Mouse (Mus musculus) adrenal gland, postnatal 10 days (tissue): ENCODE measurements around the gene Tbl2. TPM values are rescaled to one million over a fixed set of nuclear protein-coding genes. Genes with fewer than 3 reads are reported as not detected.
A peak's percentile ranks its signal among the peaks of the same experiment; 100 is the strongest.

Experiments used
- DNase-seq: peaks from one replicate; pipeline ENCODE4 v3.0.0; 2021; ENCODE audit warnings: mixed read lengths
- total RNA-seq, 2 experiments: library from RNA; stranded (reverse); gene quantifications; 2 replicates each; pipeline ENCODE4 v1.2.3; 2021

Tbl2 gene
- total RNA-seq, 2 experiments from 2014 or later, result 23.2 to 23.5 TPM

- DNase-seq, result no peak
Observed at GRCm38 (mm10) chr5:135149820-135150178, 342 bp downstream of the Tbl2 start.

GRCm38 (mm10) chr5:135156496-135156895, 7.0 kb downstream of the Tbl2 start:
- DNase-seq, result no peak

DNA sequence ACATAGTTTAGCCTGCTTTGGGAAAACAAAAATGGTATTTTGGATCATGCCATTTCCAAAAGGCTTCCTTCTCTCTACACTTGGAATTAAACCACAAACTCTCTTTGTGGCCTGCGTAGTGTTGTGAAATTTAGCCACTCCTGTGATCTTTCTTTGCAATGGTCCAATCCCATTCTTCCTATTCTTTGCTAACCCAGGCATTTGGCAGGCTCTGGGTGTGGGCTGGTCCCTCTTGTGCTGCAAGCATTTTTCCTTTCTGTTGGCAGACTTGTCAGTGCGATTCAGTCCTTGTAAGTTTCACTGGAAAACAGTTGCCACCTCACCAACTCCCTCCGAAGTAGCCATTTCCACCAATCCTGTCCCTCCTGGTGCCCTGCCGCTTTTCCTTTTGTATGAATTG, 11.8 kb downstream of the Tbl2 start:
- peak; percentile 69 for DNase-seq

DNA sequence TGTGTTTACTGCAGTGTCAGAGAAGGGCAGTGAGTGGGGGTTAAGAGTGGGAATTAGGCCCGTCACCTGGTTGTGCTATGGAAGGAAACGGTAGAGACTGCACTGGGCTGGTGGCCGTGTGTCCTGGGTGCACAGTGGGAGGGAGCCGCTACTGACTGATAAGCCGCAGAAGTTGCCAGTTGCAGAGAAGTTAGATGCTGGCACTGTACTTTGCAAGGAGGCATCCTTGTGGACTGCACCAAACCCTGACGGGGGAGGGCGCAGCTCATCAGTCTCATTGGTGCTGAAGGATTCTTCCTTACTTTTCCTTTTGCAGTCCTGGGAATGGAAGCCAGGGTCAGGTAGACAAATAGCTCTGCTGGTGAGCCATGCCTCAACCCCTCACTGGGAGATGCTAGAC, 12.2 kb downstream of the Tbl2 start:
- no peak for DNase-seq

DNA sequence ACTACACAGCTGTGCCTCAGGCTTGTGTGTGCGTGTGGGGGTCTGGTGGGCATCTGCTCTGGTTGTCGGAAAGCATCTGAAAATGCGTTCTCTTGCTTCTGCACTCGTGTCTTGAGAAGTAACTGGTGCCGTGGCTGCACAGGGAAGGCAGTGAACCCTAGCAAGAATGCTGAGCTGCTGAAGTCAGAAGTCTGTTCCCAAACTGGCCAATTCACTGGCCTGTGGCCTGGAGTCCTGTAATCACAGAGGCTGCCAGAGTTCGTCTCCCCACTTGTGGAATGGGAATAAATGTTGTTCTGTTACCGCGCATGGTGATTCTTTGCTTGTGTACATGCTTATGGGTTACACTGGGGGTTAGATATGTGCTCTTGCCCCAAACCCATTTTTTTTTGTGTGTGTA, 12.9 kb downstream of the Tbl2 start:
- no peak for DNase-seq

DNA sequence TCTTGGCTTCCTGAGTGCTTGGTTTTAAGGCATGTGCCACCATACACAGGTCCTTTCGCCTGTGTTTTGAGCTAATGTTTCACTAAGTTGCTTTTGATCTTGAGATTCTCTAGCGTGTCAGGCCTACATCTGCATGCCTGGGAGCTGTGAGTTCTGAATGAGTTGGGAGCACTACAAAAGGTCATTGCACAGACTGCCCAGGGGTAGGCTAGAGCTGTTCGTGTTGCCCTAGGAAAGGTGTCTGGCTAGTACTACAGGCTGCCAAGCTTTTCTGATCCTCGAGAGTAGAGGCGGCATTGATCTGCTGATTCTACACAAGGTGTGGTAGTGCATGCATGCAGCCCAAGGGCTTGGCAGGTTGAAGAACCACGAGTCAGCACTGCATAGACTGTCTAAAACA, 13.4 kb downstream of the Tbl2 start:
- no peak for DNase-seq

GRCm38 (mm10) chr5:135166909-135167308, 17.5 kb downstream of the Tbl2 start:
- DNase-seq, result no peak

DNA sequence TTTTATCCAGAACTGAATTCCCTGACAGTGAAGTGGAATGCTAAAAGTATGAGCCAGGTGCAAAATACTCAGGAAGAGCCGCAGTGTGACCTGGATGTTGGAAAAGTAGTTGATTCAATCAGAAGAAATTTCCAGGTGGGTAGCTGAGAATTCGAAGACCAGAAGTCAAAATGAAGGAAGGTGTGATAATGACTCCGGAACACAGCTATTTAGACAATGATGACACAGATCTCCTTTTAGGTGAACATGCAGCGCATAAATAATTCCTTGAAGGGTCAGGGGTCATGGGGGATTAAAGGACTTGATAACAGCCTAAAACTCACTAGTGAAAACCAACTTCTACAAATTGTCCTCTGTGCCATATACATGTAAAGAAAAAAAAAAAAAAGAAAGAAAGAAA, 18.0 kb downstream of the Tbl2 start:
- no peak for DNase-seq

DNA sequence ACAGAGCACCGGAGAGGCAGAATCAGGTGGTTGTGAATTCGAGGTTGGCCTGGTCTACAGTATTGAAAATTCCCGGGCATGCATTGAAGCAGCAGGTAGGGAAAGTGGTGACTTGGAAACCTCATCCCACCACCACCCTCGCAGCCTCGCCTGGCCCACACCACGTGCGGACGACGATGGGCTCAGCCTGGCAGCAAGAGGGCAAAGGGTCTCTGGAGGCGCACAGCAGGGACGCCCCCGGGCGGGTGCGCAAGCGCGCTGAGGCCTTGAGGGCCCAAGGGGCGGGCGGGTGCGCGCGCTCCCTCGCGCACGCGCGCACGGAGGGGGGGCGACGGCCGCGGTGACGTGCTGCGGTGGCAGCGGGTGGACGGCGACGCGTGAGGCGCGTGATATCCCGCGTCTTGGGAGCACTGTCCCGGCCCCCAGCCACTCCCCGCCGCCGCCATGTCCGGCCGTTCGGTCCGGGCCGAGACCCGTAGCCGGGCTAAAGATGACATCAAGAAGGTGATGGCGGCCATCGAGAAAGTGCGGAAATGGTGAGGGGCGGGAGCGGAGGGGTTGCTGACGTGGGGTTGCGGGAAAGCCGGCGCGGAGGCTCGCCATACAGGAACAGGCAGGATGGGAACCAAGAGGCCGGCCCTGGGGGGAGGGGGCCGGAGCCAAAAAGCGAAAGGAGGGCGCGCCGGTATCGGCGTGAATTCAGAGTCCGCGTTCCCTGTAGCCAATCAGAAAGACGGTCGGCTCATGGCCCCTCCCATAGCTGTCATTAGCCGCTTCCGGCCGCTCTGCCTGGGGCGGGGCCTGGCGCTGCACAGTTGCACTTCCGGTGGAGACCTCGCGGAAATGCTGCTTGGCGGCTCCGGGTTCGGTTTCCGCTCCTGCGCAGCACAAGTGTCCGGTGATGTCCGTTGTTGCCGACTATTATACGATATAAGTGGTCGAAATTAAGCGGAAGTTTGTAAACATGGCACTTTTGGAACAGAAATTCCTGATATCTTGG, 18.9 kb downstream of the Tbl2 start, which contains the start of gene Bcl7b:
Gene Bcl7b (plus strand): TSS at position 221 of the 1,000 bp plus-strand sequence.
- DNase-seq, result peak; percentile 97

DNA sequence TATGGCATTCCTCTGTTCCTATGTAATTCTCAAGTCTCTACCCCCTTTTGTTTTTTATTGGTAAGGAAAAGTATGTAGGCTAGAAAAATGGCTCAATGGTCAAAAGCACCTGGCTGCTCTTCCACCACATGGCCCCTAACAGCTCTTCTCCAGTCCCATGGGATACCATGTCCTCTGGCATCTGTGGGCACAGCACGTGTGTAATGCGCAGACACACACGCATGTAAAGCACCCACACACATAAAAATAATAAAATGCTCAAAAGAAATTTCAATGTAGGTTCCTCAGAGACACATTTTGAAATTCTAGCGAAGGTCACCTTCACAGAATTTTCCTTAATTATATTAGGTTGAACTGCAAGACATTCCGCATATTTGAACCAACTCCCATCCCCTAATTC, 20.0 kb downstream of the Tbl2 start:
- no peak for DNase-seq

DNA sequence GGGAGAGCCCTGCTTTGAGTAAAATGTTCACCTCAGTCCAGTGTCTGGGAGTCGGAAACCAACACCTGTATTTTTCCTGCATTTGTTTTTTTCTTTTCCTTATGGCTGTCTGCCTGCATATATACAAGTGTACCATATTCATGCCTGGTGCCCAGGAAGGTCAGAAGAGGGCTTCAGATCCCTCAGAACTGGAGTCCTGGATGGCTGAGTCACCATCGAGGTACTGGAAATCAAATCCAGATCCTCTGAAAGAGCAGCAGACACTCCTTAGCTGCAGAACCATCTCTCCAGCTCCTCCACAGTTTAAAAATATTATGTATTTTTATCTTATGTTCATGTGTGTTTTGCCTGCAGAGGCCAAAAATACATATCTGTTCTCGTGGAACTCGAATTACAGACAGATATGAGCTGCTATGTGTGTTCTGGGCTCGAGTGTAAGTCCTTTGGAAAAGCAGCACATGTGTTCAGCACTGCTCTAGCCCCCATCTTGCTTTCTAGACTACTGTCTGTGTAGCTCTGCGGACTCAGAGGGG, 22.3 kb downstream of the Tbl2 start:
- DNase-seq, result no peak

DNA sequence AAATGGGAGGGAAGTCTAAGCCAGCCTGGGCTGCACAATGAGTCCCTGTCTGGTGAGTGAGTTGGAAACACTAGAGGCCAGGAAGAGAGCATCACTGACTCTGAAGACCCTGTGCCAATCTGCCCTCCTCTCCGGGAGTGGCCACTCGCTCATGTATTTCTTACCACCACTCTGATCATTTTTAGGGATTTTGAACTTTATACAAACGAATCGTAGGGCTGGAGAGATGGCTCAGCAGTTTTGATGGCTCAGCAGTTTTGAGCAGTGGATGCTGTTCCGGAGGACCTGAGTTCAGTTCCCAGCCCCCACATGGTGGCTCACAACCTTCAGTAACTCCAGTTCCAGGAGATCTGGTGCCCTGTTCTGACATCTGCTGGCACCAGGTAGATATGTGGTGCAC, 23.5 kb downstream of the Tbl2 start:
- DNase-seq, result no peak

DNA sequence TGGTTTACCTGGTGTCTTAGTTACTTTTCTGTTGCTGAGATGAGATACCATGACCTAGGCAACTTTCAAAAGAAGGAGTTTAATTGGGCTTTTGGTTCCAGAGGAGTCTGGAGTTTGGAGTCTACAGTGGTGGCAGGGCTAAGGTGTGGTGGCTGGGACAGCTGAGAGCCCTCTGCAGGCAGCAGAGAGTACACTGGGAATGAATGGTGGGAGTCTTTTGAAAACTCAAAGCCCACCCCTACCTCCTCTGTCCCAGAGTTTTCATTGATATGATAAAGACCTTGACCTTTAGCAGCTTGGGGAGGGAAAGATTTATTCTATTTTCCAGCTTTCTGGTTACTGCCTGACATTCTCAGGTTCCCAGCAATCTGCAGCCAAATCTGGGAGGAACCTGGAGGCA, 25.6 kb downstream of the Tbl2 start:
- no peak for DNase-seq

- no peak for DNase-seq
Observed at GRCm38 (mm10) chr5:135178523-135178922, 29.1 kb downstream of the Tbl2 start.

DNA sequence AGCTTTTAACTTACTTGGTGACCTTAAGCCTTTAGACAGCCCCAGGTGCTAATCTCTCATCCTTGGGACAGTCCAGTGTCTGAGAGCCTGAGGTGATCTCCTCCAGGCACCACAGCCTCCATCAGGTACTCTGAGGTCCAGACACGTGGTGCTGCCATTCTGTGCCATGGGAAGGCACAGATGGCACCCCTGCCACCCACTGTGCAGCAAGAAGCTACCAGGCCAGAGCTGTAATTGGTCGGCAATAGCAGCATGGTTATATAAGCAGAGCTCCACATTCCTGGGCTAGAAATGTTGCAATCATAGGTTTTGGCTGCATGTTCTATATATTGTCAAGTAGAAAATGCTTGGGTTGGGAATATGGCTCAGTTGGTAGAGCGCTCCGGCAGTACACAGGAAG, 29.5 kb downstream of the Tbl2 start:
- no peak for DNase-seq

- DNase-seq, result no peak
Observed at GRCm38 (mm10) chr5:135179616-135180015, 30.2 kb downstream of the Tbl2 start.

DNA sequence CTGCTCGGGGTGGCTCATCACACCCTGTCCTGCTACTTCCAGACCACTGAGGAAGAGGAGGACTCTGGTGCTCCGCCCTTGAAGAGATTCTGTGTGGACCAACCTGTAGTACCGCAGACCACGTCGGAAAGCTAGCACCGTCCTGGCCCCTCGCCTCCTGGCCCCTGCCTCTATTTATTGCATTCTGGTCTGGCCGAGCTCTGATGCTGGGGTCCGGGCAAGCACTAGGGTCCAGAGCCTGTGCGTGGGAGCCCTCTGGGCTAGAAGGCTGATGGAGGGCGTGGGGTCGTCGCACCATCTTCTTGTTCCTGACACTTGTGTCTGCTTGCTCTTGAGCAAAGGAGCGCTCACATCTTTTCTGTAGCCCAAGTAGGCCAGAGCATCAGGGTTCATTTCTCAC, 31.3 kb downstream of the Tbl2 start:
- no peak for DNase-seq

DNA sequence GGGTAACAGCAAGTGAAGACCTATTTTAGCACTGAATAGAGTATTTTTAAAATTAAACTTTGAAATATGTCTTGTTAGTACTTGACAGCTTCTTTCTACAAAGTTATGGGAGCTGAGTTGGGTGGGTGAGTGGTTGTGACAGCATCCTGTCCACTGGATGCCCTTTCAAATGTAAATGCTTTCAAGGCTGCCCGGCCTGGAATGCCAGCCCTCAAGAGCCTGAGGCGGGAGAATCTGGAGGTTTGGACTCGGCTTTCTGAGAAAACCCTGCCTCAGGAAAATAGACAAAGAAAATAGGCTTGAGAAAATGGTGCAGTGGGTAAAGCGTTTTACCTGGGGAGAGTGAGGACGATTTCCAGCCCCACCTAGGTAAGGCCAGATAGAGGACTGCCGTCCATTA, 32.3 kb downstream of the Tbl2 start:
- no peak for DNase-seq

- no peak for DNase-seq
Observed at GRCm38 (mm10) chr5:135183131-135183861, 33.8 kb downstream of the Tbl2 start.

DNA sequence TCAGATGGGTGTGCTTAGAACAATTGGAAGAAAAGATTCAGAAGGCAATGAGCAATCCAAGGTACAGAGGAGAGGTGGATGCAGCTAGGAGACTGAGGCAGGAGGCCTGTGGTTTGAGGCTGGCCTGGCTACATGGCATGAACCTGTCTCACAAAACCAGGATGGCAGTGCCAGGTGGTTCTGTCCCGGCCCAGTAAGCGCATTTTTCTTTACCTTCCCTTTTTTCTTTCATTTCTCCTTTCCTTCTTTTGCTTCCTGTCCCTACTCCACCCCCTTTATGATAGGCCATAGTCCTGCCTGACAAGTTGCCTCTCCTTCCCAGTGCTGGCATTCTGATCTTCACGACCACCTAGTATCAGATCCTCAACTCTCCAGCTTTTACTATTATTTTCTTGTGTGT, 35.6 kb downstream of the Tbl2 start:
- DNase-seq, result no peak

DNA sequence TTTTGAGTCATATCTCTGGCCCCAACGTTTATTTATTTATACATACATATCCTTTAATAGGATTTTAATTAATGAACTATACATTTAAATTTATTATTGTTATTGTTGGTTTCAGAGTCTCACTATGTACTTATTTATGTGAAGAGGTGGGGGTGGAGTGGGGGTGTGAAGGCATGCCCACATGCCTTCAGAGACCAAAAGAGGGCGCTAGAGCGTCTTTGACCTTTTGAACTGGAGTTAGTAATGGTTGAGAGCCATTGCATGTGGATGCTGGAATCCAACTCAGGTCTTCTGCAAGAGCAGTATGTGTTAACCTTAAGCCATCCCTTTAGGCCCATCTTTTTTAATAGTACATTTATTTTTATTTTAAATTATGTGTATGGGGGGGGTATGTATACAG, 36.1 kb downstream of the Tbl2 start:
- DNase-seq, result no peak

DNA sequence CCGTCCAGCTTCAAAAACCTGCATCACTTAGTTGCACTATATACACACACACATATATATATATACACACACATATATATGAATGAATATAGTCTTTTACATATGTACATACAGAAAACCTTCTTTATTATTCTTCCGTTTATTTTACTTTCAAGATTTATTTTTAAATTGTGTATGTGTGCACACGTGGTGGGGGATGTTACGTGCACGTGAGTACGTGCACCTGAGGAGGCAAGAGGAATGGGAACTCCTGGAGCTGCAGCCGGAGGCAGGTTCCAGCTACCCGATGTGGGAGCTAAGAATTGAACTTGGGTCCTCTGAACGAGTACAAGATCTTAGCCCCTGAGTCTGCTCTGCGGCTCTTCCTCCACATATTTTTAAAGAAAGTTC, 36.8 kb downstream of the Tbl2 start:
- DNase-seq, result no peak

- DNase-seq, result peak; percentile 99
Observed at GRCm38 (mm10) chr5:135186621-135187348, 37.3 kb downstream of the Tbl2 start, which contains the start of gene Baz1b. TSS of gene Baz1b (plus strand) at chr5:135187264.
